Mouse (Mus musculus): ENCODE data around the gene Ddx39b.

- TF ChIP-seq GATA1 (IDR thresholded peaks at IDR 0.05; ENCODE audit: borderline replicate concordance, low read length) (no peak), FLI1 (IDR thresholded peaks at IDR 0.05; ENCODE audit: low read length) (no peak)
Measured at GRCm38 (mm10) chr17:35257378-35257777, 15.8 kb downstream of the Ddx39b start.

Data from megakaryocyte, embryonic 14.5 days (primary cell).